Mouse (Mus musculus) left cerebral cortex, postnatal 25 days (tissue): ENCODE data around the gene Tmem115. TPM values are rescaled to one million over a fixed set of nuclear protein-coding genes. Genes with fewer than 3 reads are reported as not detected.
"Not testable (repeated sequence)": the region's sequence is repeated elsewhere in the genome, so short reads cannot be mapped to it uniquely, and the experiment has no call there.

Experiments
- DNase-seq, 2 experiments: peaks; one replicate each; pipeline ENCODE4 v3.0.0; 2022; ENCODE audit warnings: low spot score in 2 of 2, mixed read lengths in 1 of 2
- intact Hi-C: fragments of 180-260 bp; cut with DNase I; formaldehyde crosslinking; loops from one replicate; pipeline ENCODE4 v1.15.1; 2025
- total RNA-seq, 2 experiments: library from RNA; stranded (reverse); gene quantifications; 2 replicates each; pipeline ENCODE4 v1.2.3; 2021

Gene Tmem115
- total RNA-seq, 2 experiments from 2014 or later: 33.3 to 36.5 TPM

GRCm38 (mm10) chr9:107547026-107547425 lies 13.3 kb downstream of the Tmem115 start, which contains the start of gene Zmynd10:
Zmynd10 (plus strand) TSS chr9:107547298.
- DNase-seq: peak; percentile 88 to 92
- intact Hi-C loops: no loop called here

GRCm38 (mm10) chr9:107547957-107548356 lies 14.2 kb downstream of the Tmem115 start:
- intact Hi-C loops: no loop called here
- DNase-seq: no peak

GRCm38 (mm10) chr9:107548820-107549219 lies 15.1 kb downstream of the Tmem115 start:
- intact Hi-C loops: no loop called here
- DNase-seq: no peak

DNA sequence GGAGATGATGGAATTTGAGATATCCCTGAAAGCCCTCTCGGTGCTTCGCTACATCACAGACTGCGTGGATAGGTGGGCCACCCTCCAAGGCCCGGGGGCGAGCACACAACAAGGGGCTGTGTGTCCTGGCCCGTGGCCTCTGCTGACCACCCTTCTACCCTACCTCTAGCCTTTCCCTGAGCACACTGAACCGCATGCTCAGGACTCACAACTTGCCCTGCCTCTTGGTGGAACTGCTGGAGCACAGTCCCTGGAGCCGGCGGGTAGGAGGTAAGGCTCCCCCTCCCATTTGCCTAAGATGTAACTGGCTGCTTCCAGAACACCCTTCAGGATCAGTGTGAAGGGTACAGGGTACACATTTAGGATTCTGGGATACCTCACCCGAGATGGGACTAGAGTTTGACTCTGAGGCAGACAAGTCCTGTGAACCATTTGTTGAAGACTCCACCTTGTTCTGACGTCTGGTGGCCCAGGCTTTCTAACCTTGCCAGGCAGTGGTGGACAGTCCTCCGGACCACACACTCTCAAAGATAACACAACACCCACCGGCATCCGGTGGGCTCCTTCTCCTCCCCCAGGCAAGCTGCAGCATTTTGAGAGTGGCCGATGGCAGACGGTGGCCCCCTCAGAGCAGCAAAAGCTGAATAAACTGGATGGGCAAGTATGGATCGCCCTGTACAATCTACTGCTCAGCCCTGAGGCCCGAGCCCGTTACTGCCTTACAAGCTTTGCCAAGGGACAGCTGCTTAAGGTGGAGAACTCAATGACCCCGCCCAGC lies 15.7 kb downstream of the Tmem115 start:
- intact Hi-C loops: no loop called here
- DNase-seq: no peak

DNA sequence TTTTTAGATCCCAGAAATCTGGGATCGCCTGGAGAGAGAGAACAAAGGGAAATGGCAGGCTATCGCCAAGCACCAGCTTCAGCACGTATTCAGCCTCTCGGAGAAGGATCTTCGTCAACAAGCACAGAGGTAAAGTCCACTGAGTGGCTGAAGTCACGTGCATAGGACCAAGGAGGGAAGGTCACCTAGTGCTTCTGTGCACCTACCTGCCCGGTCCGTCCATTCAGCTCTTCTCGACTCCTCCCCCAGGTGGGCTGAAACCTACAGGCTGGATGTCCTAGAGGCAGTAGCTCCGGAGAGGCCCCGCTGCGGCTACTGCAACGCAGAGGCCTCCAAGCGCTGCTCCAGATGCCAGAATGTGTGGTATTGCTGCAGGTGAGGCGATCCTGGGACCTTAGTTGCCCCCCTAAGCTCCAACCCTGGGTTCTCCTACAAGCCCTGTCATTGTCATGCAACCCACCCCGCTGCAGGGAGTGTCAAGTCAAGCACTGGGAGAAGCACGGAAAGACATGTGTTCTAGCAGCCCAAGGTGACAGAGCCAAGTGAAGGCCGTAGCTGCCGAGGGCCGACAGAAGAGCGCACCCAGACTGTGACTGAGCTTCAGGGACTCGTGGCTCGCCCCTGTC lies 16.9 kb downstream of the Tmem115 start:
- intact Hi-C loops: no loop called here
- DNase-seq: no peak

DNA sequence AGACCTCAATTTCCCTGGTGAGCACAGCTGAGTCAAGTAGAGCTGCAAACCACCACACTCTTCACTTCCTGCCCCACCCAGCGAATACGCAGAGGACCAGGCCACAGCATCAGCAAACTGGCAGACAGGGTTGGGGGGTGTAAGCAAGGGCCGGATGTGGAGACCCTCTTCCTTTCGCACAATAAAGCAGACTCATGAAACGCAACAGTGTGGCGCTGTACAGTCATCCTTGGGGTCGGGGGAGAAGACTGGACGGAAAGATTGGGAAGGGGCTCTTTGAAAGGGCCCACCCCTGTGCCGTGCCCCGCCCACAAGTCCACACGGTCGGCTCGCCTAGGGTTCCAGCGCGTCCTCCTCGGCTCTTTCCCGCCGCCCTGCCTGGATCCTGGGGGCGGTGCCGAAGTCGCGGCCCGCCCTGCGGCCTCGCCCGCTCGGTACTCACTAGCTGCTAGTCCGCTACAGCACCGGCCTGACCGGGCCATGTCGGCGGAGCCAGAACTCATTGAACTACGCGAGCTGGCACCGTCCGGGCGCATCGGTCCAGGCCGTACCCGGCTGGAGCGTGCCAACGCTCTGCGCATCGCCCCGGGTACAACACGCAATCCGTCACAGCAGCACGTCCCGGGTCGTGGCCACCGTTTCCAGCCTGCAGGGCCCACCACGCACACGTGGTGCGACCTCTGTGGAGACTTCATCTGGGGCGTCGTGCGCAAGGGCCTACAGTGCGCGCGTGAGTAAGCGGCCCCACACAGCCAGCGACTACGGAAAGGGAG lies 17.6 kb downstream of the Tmem115 start, which contains the start of gene Rassf1:
Gene Rassf1, plus strand, starts transcription at position 439 of the 773 bp plus-strand sequence.
- DNase-seq: peak in 1 of 2 experiments; percentile 30
- intact Hi-C loops: no loop called here

DNA sequence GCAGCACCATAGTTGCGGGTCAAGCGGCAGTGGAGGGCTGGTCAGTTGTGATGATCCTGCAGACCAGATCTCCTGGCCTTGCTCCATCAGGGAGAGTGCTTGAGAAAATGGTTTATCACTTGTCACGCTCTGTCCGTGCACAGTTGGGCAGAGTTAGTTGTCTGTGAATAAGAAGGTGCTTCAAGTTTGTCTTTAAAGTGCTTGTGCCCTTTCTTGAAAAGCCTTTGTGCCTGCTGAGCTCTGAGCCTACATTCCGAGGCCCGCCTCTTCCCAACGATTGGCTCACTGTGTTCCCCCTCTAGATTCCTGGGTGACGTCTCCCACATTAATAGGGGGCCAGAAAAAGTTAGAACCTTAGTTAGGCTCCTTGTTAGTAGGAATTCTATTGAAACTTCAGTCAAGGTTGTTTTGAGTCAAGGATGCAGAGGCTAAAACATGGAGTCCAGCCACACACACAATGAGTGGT lies 18.2 kb downstream of the Tmem115 start:
- DNase-seq: no peak
- intact Hi-C loops: no loop called here

DNA sequence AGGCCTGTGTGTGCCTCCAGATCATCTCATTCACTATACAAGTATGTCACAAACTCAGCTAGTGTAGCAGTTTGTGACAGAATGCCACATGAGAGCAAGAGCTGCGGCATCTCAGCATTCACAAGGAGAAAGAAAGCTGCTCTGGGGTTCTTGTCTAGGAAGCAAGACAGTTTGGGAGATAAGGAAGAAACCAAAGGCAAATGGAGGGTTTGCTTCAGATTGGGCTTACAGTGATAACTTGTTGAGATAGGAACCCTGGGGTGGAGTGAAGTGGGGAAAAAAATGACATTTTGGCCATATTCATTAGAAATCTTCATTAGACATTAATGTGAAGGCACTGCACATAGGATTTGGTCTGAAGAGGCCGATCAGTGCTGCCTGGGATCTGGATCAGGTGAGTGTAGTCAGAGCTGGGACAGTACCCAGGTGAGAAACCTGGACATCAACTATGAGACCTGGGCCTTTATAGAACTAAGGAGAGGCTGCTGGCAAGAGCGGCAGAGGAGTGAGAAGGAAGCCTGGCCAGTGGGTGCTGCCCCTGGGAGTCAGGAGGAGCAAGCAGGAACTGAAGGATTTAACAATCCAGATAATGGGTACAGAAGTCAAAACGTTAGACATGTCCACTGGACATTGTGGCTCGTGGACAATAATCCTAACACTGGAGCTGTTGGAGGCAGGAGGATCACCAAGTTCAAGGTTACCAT lies 19.1 kb downstream of the Tmem115 start:
- no peak for DNase-seq
- intact Hi-C loops: no loop called here

GRCm38 (mm10) chr9:107553541-107554318 lies 20.0 kb downstream of the Tmem115 start:
- intact Hi-C loops: no loop called here

GRCm38 (mm10) chr9:107554319-107554825 lies 20.6 kb downstream of the Tmem115 start:
- intact Hi-C loops: no loop called here
- peak; percentile 93 to 98 for DNase-seq

More at GRCm38 (mm10) chr9:107553541-107554318, 20.0 kb downstream of the Tmem115 start:
- peak in 1 of 2 experiments; percentile 32 for DNase-seq

DNA sequence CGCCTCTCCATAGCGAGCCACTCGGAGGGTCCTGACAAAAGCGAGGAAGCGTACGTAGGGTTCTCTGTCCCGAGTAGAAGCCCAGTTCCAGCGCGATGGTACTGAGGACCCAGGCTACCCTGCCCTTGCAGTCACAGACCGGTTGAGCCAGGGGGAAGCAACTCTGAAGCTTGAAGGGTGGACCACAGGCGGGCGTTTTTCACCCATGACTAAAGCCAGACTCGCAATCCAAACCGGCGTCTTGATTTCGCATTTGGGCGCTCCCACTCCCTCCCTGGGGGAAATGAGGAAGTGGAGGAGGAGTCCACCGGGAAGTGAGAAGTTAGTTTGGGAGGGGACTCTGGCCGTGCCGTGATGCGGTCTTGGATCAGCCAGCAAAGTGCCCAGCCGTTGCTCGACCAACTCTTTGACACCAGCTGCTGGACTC lies 21.3 kb downstream of the Tmem115 start:
- intact Hi-C loops: no loop called here
- peak in 1 of 2 experiments; percentile 44 for DNase-seq

DNA sequence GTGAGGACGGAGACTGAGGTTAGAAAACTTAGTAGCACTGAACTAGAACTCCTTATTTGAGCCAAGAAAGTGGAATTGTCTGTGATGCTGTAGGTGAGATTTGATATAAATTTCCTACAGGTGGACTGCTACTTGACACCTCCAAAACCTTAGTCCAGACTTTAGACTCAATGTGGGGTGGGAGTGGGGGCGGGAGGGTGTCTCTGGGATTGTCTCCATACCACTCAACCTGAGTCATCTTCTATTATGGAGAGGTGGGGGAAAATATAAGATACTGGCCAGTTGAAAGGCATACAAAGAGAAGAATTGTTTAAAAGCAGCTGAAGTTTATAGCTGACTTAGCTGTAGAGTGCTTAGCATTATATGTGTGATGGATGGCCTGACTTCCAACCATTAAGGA lies 22.0 kb downstream of the Tmem115 start:
- DNase-seq: no peak
- intact Hi-C loops: no loop called here

DNA sequence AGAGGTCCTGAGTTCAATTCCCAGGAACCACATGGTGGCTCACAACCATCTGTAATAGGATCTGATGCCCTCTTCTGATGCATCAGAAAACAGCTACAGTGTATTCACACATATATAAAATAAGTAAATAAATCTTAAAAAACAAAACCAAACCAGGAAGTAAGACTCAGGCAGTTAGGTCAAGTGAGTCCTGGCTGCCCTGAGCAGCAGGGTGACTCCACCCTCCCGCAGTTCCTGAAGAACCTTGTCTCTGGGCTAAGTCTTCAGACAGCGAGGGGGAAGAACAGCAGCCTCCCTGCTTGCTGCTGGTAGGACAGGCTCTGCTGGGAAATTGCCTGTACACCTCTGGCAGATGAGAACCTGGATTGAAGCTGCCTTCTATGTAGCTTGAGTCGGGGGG lies 22.6 kb downstream of the Tmem115 start:
- no peak for DNase-seq
- intact Hi-C loops: no loop called here

- DNase-seq: peak; percentile 95 to 99
- intact Hi-C loops: no loop called here
Measured at GRCm38 (mm10) chr9:107563029-107563581, 29.4 kb downstream of the Tmem115 start, which contains the start of gene Tusc2. Tusc2 (plus strand) TSS chr9:107563255.

GRCm38 (mm10) chr9:107565556-107565955 lies 31.8 kb downstream of the Tmem115 start:
- intact Hi-C loops, DNase-seq: not testable (repeated sequence)

GRCm38 (mm10) chr9:107566041-107566709 lies 32.4 kb downstream of the Tmem115 start:
- DNase-seq: peak; percentile 71 to 76
- intact Hi-C loops: no loop called here

DNA sequence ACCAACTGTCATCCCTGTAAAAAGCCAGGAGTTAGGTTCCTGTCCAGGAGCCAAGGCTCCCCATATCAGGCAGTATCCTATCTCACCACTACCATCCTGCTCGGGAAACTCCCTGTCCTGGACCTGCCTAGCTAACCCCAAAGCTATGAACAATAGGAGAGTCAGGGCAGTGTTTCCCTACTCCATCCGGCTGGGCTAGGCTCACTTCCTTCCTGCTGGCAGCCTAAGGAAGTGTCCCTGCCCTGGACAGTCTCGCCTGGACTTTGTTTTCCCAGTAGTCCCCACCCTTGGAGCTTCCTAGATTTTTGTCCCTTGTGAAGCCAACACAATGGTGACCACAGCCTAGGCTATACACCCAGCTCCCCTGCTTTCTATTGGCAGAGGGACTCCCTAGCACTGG lies 33.1 kb downstream of the Tmem115 start:
- intact Hi-C loops: no loop called here
- no peak for DNase-seq
